Mouse (Mus musculus) megakaryocyte-erythroid progenitor cell, adult 5-6 weeks (primary cell): ENCODE data around the gene Kcnj15. TPM values are rescaled to one million over a fixed set of nuclear protein-coding genes. Genes with fewer than 3 reads are reported as not detected.

ENCODE experiments used
- ATAC-seq: replicated peaks from 2 replicates; pipeline ENCODE4 v1.8.0; 2016; ENCODE audit warnings: mild to moderate bottlenecking, inconsistent platforms; ENCODE audit not compliant: severe bottlenecking, poor library complexity, low FRiP score, low TSS enrichment
- total RNA-seq, 2 experiments: library from RNA; stranded (forward) in 1 of 2; stranded (reverse) in 1 of 2; fragments of 200-1000, 215-1000 nt in 1 of 2; fragments of >200 nt in 1 of 2; fragmentation: Nextera tagmentation in 1 of 2; gene quantifications; 2 replicates each; pipeline ENCODE4 v1.2.3; 2014 to 2017

Kcnj15 gene
- total RNA-seq, 2 experiments from 2014 or later = not detected

DNA sequence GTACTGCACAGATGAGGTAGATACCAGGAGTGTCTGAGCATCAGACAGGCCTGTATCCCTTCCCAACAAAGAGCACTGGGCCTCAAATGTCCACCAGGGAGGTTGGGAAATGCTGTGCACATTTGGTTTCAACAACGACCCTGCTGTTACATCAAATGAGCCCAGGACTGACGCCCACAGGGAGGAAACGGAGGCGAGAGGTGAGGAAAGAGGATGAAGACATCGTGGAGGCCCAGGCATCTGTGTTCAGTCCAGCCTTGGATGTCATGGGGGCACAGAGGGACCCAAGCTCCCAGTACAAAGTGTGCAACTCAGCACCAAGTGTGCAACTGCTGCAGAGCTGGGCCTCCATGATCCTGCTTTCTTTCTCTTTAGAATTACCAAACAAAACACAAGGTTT, 92.4 kb downstream of the Kcnj15 start:
- ATAC-seq = no peak
